Mouse (Mus musculus): ENCODE data around the gene Ttc7.

Ttc7 gene

GRCm38 (mm10) chr17:87339122-87339521 is 56.4 kb downstream of the Ttc7 start:
- peak; percentile 67 for DNase-seq

GRCm38 (mm10) chr17:87343060-87343703 is 60.5 kb downstream of the Ttc7 start:
- DNase-seq = peak; percentile 44

- DNase-seq = no peak
Measured at GRCm38 (mm10) chr17:87344441-87345251, 62.0 kb downstream of the Ttc7 start.

GRCm38 (mm10) chr17:87345252-87345593 is 62.5 kb downstream of the Ttc7 start:
- no peak for DNase-seq

- DNase-seq = no peak
Measured at GRCm38 (mm10) chr17:87348353-87348752, 65.7 kb downstream of the Ttc7 start.

GRCm38 (mm10) chr17:87349069-87349468 is 66.4 kb downstream of the Ttc7 start:
- DNase-seq = no peak

- peak; percentile 35 for DNase-seq
Measured at GRCm38 (mm10) chr17:87349575-87349974, 66.9 kb downstream of the Ttc7 start.

GRCm38 (mm10) chr17:87350471-87351240 is 68.0 kb downstream of the Ttc7 start:
- DNase-seq = peak; percentile 57

- DNase-seq = peak; percentile 92
Measured at GRCm38 (mm10) chr17:87351241-87352105, 68.8 kb downstream of the Ttc7 start.

GRCm38 (mm10) chr17:87352106-87352897 is 69.6 kb downstream of the Ttc7 start:
- DNase-seq = peak; percentile 35

- peak; percentile 49 for DNase-seq
Measured at GRCm38 (mm10) chr17:87352898-87353225, 70.2 kb downstream of the Ttc7 start.

- DNase-seq = no peak
Measured at GRCm38 (mm10) chr17:87353745-87354320, 71.1 kb downstream of the Ttc7 start.

- no peak for DNase-seq
Measured at GRCm38 (mm10) chr17:87355456-87355855, 72.8 kb downstream of the Ttc7 start.

GRCm38 (mm10) chr17:87356261-87356660 is 73.6 kb downstream of the Ttc7 start:
- no peak for DNase-seq

- DNase-seq = no peak
Measured at GRCm38 (mm10) chr17:87357506-87357905, 74.8 kb downstream of the Ttc7 start.

- no peak for DNase-seq
Measured at GRCm38 (mm10) chr17:87361132-87361531, 78.4 kb downstream of the Ttc7 start.

GRCm38 (mm10) chr17:87364108-87364507 is 81.4 kb downstream of the Ttc7 start:
- DNase-seq = no peak

GRCm38 (mm10) chr17:87365268-87365667 is 82.6 kb downstream of the Ttc7 start:
- DNase-seq = no peak

- no peak for DNase-seq
Measured at GRCm38 (mm10) chr17:87366520-87366919, 83.8 kb downstream of the Ttc7 start.

- no peak for DNase-seq
Measured at GRCm38 (mm10) chr17:87367228-87367627, 84.5 kb downstream of the Ttc7 start.

GRCm38 (mm10) chr17:87367640-87368039 is 85.0 kb downstream of the Ttc7 start:
- peak; percentile 52 for DNase-seq

GRCm38 (mm10) chr17:87368481-87368880 is 85.8 kb downstream of the Ttc7 start:
- no peak for DNase-seq

All from kidney, adult 11 months (tissue).